Mouse (Mus musculus) forebrain, embryonic 15.5 days (tissue): ENCODE measurements at regions not wholly inside any gene's neighbourhood (a gene's known extent, or its start where the extent isn't known, plus 50 kb on each side); places are given as distances from the start of the nearest gene placed in this dataset.

Experiments
- ATAC-seq: fragments of 200-750 bp; cut with Nextera tagmentation; replicated peaks from 2 replicates; pipeline ENCODE4 v1.8.0; 2017; ENCODE audit warnings: mild to moderate bottlenecking, moderate TSS enrichment, moderate library complexity
- H3K27ac ChIP-seq: fragments of 300-500 bp; sonication (generic); replicated peaks from 2 replicates; pipeline ENCODE4 v1.5.1; 2015; ENCODE audit warnings: mild to moderate bottlenecking, inconsistent platforms
- H3K27me3 ChIP-seq: fragments of 300-500 bp; sonication (generic); 2 replicates; pipeline ENCODE4 v1.6.1; 2015; ENCODE audit warnings: inconsistent platforms
- H3K36me3 ChIP-seq: fragments of 300-500 bp; sonication (generic); 2 replicates; pipeline ENCODE4 v1.6.1; 2015; ENCODE audit warnings: mild to moderate bottlenecking, inconsistent platforms
- H3K4me1 ChIP-seq: fragments of 300-500 bp; sonication (generic); 2 replicates; pipeline ENCODE4 v1.6.1; 2015; ENCODE audit warnings: inconsistent platforms
- H3K4me2 ChIP-seq: fragments of 300-500 bp; sonication (generic); replicated peaks from 2 replicates; pipeline ENCODE4 v1.6.1; 2015; ENCODE audit warnings: mild to moderate bottlenecking, inconsistent platforms
- H3K4me3 ChIP-seq: fragments of 300-500 bp; sonication (generic); 2 replicates; pipeline ENCODE4 v1.5.1; 2015; ENCODE audit warnings: mild to moderate bottlenecking, inconsistent platforms
- H3K9ac ChIP-seq: fragments of 300-500 bp; sonication (generic); replicated peaks from 2 replicates; pipeline ENCODE4 v1.6.1; 2015; ENCODE audit warnings: mild to moderate bottlenecking, inconsistent platforms
- H3K9me3 ChIP-seq: fragments of 300-500 bp; sonication (generic); 2 replicates; pipeline ENCODE4 v1.6.1; 2016; ENCODE audit warnings: inconsistent platforms
- WGBS: fragments of 180-500 bp; shearing (Covaris S2); methylation state at CpG from one replicate; pipeline ENCODE4 v1.1.7; 2015; ENCODE audit warnings: mixed read lengths; 5-methylcytosine and 5-hydroxymethylcytosine counted together

DNA sequence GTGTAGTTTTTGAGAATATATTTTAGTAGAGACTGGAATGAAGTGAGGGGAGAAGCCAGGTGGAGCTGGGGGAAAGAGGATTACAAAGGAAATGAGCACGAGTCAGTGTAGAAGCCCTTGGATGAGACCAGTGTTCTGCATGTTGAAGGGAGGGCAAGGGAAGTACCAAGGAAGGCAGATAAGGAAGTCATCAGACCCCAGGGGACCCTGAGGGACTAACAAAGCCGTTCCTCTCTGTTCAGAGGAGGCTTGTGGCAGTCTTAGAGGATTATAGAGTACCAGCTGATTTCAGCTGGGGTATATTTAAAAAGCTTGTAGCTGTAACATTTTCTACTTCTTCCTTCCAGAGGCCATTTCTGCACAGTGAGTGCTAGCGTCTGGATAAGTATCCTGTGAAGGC lies 56.7 kb upstream of the Igsf9b start:
- Histone ChIP-seq H3K4me3 (no peak overlapping the region), H3K36me3 (no peaks in the 10 kb centered on the region), H3K9me3 (no peaks in the 10 kb centered on the region), H3K9ac (no peak overlapping the region), H3K27ac (no peak overlapping the region), H3K4me1 (no peaks in the 10 kb centered on the region), H3K4me2 (no peak overlapping the region), H3K27me3 (no peaks in the 10 kb centered on the region)
- no peak for ATAC-seq
- WGBS, result 28% methylated on average over 3 of the region's 3 CpGs

GRCm38 (mm10) chr9:27240926-27241325 lies 58.1 kb upstream of the Igsf9b start:
- Histone ChIP-seq H3K4me3 (no peak overlapping the region), H3K9ac (no peak overlapping the region), H3K4me1 (no peaks in the 10 kb centered on the region), H3K4me2 (no peak overlapping the region), H3K27me3 (no peaks in the 10 kb centered on the region), H3K9me3 (no peaks in the 10 kb centered on the region), H3K27ac (no peak overlapping the region), H3K36me3 (no peaks in the 10 kb centered on the region)
- ATAC-seq, result no peak
- 69% methylated on average over 3 of the region's 3 CpGs for WGBS

DNA sequence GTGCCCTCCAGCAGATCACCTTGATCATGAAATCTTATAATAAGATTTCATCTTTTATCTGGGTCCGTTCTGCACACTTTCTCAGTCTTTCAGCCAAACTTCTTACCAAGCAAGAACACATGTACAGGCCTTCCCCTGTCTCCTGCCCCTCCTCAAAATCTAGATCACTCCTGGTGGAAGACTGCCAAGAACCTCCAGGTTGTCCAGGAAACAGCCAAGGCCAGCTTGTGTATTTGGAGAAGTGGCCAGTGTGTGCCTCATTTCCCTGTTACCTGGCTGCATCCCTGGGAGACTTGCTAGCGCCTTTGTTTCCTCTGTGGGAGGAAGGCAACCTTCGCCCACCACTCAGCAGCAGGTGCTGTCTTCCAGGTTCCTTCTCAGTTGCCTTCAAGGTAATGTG lies 58.5 kb upstream of the Igsf9b start:
- ATAC-seq, result no peak
- no peaks in the 10 kb centered on the region for H3K36me3 ChIP-seq

DNA sequence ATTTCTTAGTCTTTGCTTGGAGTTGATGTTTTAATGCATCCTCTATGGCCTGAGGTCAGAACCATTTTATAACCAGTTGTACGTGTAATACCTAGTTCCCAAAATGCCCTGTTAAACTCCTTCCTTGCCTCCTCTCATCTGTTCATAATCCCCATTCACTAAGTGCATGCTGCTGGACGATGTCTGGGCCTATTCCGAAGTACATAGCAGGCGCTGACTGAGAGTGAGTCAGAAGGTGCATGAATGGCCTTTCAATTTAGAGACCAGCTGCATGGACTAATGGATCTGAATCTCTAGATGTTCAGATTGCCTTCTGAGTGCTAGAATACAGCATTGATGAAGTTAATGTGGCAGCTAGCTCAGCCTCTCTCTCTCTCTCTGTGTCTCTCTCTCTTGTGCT lies 66.3 kb upstream of the Igsf9b start:
- peaks cover 11% of the 10 kb centered on the region for H3K4me1 ChIP-seq
- H3K27ac ChIP-seq, result no peak overlapping the region
- no peak overlapping the region for H3K4me2 ChIP-seq
- H3K4me3 ChIP-seq, result no peak overlapping the region
- H3K9me3 ChIP-seq, result no peaks in the 10 kb centered on the region
- no peaks in the 10 kb centered on the region for H3K27me3 ChIP-seq
- H3K36me3 ChIP-seq, result no peaks in the 10 kb centered on the region
- 15% methylated on average over 4 of the region's 4 CpGs for WGBS
- H3K9ac ChIP-seq, result no peak overlapping the region
- 0 out of 2 replicates have a peak, but pooled peaks have one; percentile 29 for ATAC-seq

More for the DNA sequence above, 58.5 kb upstream of the Igsf9b start:
- Histone ChIP-seq H3K9ac (no peak overlapping the region), H3K27me3 (no peaks in the 10 kb centered on the region), H3K4me3 (no peak overlapping the region), H3K27ac (no peak overlapping the region), H3K4me2 (no peak overlapping the region), H3K4me1 (no peaks in the 10 kb centered on the region), H3K9me3 (no peaks in the 10 kb centered on the region)
- 86% methylated on average over 3 of the region's 3 CpGs for WGBS

GRCm38 (mm10) chr9:27227458-27227857 lies 71.5 kb upstream of the Igsf9b start:
- ATAC-seq, result no peak
- H3K36me3 ChIP-seq, result no peaks in the 10 kb centered on the region
- H3K27ac ChIP-seq, result no peak overlapping the region
- WGBS, result 95% methylated on average over 7 of the region's 7 CpGs
- no peaks in the 10 kb centered on the region for H3K9me3 ChIP-seq
- no peak overlapping the region for H3K9ac ChIP-seq
- H3K4me3 ChIP-seq, result no peak overlapping the region
- H3K4me1 ChIP-seq, result peaks cover 2% of the 10 kb centered on the region; the same call in 1 of the 2 replicates
- H3K4me2 ChIP-seq, result no peak overlapping the region
- no peaks in the 10 kb centered on the region for H3K27me3 ChIP-seq

DNA sequence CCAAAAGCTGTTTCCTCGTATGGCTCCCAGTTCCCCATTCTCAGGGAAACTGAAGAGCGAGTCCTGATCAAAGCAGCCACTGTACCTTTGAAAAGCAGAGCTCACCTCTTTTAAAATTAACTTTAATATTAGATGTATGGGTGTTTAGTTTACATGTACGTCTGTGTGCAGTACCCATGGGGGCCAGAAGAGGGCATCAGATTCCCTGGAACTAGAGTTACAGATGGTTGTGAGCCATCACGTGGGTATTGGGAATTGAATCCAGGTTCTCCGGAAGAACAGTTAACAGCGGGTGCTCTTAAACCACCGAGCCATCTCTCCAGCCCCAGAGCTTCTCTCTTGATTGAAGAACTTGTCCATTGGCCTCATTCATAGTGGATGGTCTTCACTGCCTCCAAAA lies 66.0 kb upstream of the Jam3 start:
- 83% methylated on average over 7 of the region's 7 CpGs for WGBS

GRCm38 (mm10) chr9:27216024-27216423 lies 60.8 kb upstream of the Jam3 start:
- WGBS, result 89% methylated on average over 7 of the region's 7 CpGs
- Histone ChIP-seq H3K9ac (no peak overlapping the region), H3K4me3 (no peak overlapping the region), H3K9me3 (no peaks in the 10 kb centered on the region), H3K36me3 (no peaks in the 10 kb centered on the region), H3K4me1 (no peaks in the 10 kb centered on the region), H3K4me2 (no peak overlapping the region), H3K27ac (no peak overlapping the region), H3K27me3 (no peaks in the 10 kb centered on the region)
- ATAC-seq, result no peak

More for the DNA sequence above, 66.0 kb upstream of the Jam3 start:
- Histone ChIP-seq H3K4me3 (no peak overlapping the region), H3K27ac (no peak overlapping the region), H3K36me3 (no peaks in the 10 kb centered on the region), H3K4me2 (no peak overlapping the region), H3K9ac (no peak overlapping the region), H3K4me1 (no peaks in the 10 kb centered on the region), H3K9me3 (no peaks in the 10 kb centered on the region), H3K27me3 (no peaks in the 10 kb centered on the region)
- no peak for ATAC-seq

- Histone ChIP-seq H3K9ac (no peak overlapping the region), H3K4me3 (no peak overlapping the region), H3K4me2 (no peak overlapping the region), H3K27me3 (no peaks in the 10 kb centered on the region), H3K4me1 (no peaks in the 10 kb centered on the region), H3K27ac (0 out of 2 replicates have a peak overlapping the region, but pooled peaks have one; percentile 7), H3K36me3 (no peaks in the 10 kb centered on the region), H3K9me3 (no peaks in the 10 kb centered on the region)
- no peak for ATAC-seq
- 45% methylated on average over 3 of the region's 3 CpGs for WGBS
Measured at GRCm38 (mm10) chr9:27214023-27214422, 58.8 kb upstream of the Jam3 start.

GRCm38 (mm10) chr9:27208840-27209239 lies 53.6 kb upstream of the Jam3 start:
- Histone ChIP-seq H3K4me1 (peaks cover 8% of the 10 kb centered on the region), H3K4me2 (no peak overlapping the region), H3K4me3 (no peak overlapping the region), H3K27ac (no peak overlapping the region), H3K9ac (no peak overlapping the region), H3K9me3 (no peaks in the 10 kb centered on the region), H3K27me3 (no peaks in the 10 kb centered on the region), H3K36me3 (no peaks in the 10 kb centered on the region)
- WGBS, result 83% methylated on average over 3 of the region's 3 CpGs
- ATAC-seq, result no peak
